Mouse (Mus musculus): ENCODE data around the gene Rnf207.

DNA sequence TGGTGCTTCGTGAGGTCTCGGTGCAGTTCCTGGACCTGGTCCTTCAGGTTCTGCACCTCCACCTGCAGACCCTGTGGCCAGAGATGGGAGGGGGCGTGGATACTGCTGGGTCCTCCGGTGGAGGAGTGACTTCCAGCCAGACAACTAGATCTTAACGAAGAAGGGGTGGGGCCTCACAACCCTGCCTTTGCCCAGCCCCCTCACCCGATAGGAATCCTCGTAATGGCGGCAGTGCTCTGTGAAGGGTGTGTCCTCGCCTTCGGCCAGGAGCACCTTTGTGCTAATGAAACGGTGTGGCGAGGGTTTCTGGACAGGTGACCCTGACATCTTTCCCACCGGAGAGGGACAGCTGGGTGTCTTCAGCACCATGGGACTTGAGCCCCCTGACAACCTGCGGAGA lies 6.6 kb downstream of the Rnf207 start:
- TF ChIP-seq CTCF (IDR thresholded peaks at IDR 0.05; ENCODE audit: low read depth, low read length), result no peak
- no peak for TF ChIP-seq POLR2A (IDR thresholded peaks at IDR 0.05; ENCODE audit: borderline replicate concordance, low read depth, low read length)

All from bone marrow macrophage, adult 2 months (primary cell).